In genomic region chr12:40017955-40018505, GRCm38 (mm10) we compare ENCODE assay signal across 15 mouse cellular contexts. TPM values are rescaled to one million over a fixed set of nuclear protein-coding genes. Genes with fewer than 3 reads are reported as not detected.
DNase-seq lines count a peak whose midpoint lies in the region; ATAC-seq and TF ChIP-seq lines count a peak whose summit lies in the region.
"Had no signal": no experiment of that assay in that cellular context is flagged by ENCODE, and none has a peak within 500 bp of the region (broad histone marks: within the 10 kb centered on the region; RNA-seq: fewer than 3 reads in every experiment).

No protein-coding gene starts in this region.

- no peaks in the 10 kb centered on the region for H3K27me3 ChIP-seq in intestine, postnatal 0 days (replicated peaks; ENCODE audit: control insufficient read depth, insufficient read depth, low read length)
- H3K27me3 ChIP-seq in intestine, embryonic 16.5 days (replicated peaks; ENCODE audit: control insufficient read depth, insufficient read depth, low read length): no peaks in the 10 kb centered on the region
- no peaks in the 10 kb centered on the region for H3K27me3 ChIP-seq in midbrain, embryonic 13.5 days
- H3K27me3 ChIP-seq in midbrain, embryonic 16.5 days (ENCODE audit: control insufficient read depth, insufficient read depth, low read depth, low read length): no peaks in the 10 kb centered on the region
- H3K27me3 ChIP-seq in neural tube, embryonic 14.5 days (ENCODE audit: control insufficient read depth, insufficient read depth, low read length): no peaks in the 10 kb centered on the region
- no peaks in the 10 kb centered on the region for H3K27me3 ChIP-seq in forebrain, embryonic 13.5 days
- H3K27me3 ChIP-seq: limb, embryonic 15.5 days had no signal

- 0 out of 2 replicates have a peak overlapping the region, but pooled peaks have one; percentile 0 for H3K4me2 ChIP-seq in intestine, postnatal 0 days (replicated peaks; ENCODE audit: low read depth)
- H3K4me2 ChIP-seq in intestine, embryonic 16.5 days (ENCODE audit: low read depth, low read length): no peak overlapping the region
- no peak overlapping the region for H3K4me2 ChIP-seq in midbrain, embryonic 13.5 days (replicated peaks)
- H3K4me2 ChIP-seq in midbrain, embryonic 16.5 days (ENCODE audit: low read length): no peak overlapping the region
- no peak overlapping the region for H3K4me2 ChIP-seq in neural tube, embryonic 14.5 days (ENCODE audit: low read depth, low read length)
- H3K4me2 ChIP-seq in forebrain, embryonic 13.5 days: no peak overlapping the region

- no peaks in the 10 kb centered on the region for H3K36me3 ChIP-seq in intestine, postnatal 0 days (ENCODE audit: control insufficient read depth, insufficient read depth)
- no peaks in the 10 kb centered on the region for H3K36me3 ChIP-seq in intestine, embryonic 16.5 days (ENCODE audit: control insufficient read depth, insufficient read depth, low read length)
- no peaks in the 10 kb centered on the region for H3K36me3 ChIP-seq in midbrain, embryonic 13.5 days
- no peaks in the 10 kb centered on the region for H3K36me3 ChIP-seq in midbrain, embryonic 16.5 days (ENCODE audit: control insufficient read depth, insufficient read depth, low read length)
- H3K36me3 ChIP-seq in neural tube, embryonic 14.5 days (ENCODE audit: control insufficient read depth, insufficient read depth, low read length): no peaks in the 10 kb centered on the region
- no peaks in the 10 kb centered on the region for H3K36me3 ChIP-seq in forebrain, embryonic 13.5 days (ENCODE audit: poor library complexity, severe bottlenecking)
- H3K36me3 ChIP-seq: embryonic facial prominence, embryonic 10.5 days; forebrain, embryonic 10.5 days; limb, embryonic 15.5 days had no signal

- no peak overlapping the region for H3K9ac ChIP-seq in intestine, postnatal 0 days (ENCODE audit: low read depth, low read length)
- no peak overlapping the region for H3K9ac ChIP-seq in intestine, embryonic 16.5 days (ENCODE audit: low read depth, low read length)
- H3K9ac ChIP-seq in midbrain, embryonic 13.5 days (replicated peaks): no peak overlapping the region
- no peak overlapping the region for H3K9ac ChIP-seq in midbrain, embryonic 16.5 days (ENCODE audit: low read depth, low read length)
- no peak overlapping the region for H3K9ac ChIP-seq in neural tube, embryonic 14.5 days (replicated peaks; ENCODE audit: low read depth, low read length)
- H3K9ac ChIP-seq in forebrain, embryonic 13.5 days: no peak overlapping the region
- H3K9ac ChIP-seq: limb, embryonic 15.5 days had no signal

- no peak overlapping the region for H3K4me3 ChIP-seq in intestine, postnatal 0 days (ENCODE audit: low read depth, low read length)
- H3K4me3 ChIP-seq in intestine, embryonic 16.5 days (ENCODE audit: low read length): no peak overlapping the region
- H3K4me3 ChIP-seq in midbrain, embryonic 13.5 days (replicated peaks): no peak overlapping the region
- no peak overlapping the region for H3K4me3 ChIP-seq in midbrain, embryonic 16.5 days (ENCODE audit: low read depth, low read length)
- no peak overlapping the region for H3K4me3 ChIP-seq in neural tube, embryonic 14.5 days (ENCODE audit: low read depth, low read length)
- no peak overlapping the region for H3K4me3 ChIP-seq in forebrain, embryonic 13.5 days
- H3K4me3 ChIP-seq: embryonic facial prominence, embryonic 10.5 days; forebrain, embryonic 10.5 days had no signal

- no peak for DNase-seq in ovary, adult 18-20 months (ENCODE audit: low spot score)
- DNase-seq: cerebellum, adult 9-11 months; gastrocnemius, postnatal 10 days; kidney, postnatal 4 days; retina, postnatal 1 day had no signal

- H3K9me3 ChIP-seq in intestine, postnatal 0 days (ENCODE audit: control insufficient read depth): no peaks in the 10 kb centered on the region
- H3K9me3 ChIP-seq in intestine, embryonic 16.5 days (ENCODE audit: control insufficient read depth, low read length): no peaks in the 10 kb centered on the region
- H3K9me3 ChIP-seq in midbrain, embryonic 13.5 days: no peaks in the 10 kb centered on the region
- H3K9me3 ChIP-seq in midbrain, embryonic 16.5 days (replicated peaks; ENCODE audit: control insufficient read depth, low read length, poor library complexity, severe bottlenecking): no peaks in the 10 kb centered on the region
- no peaks in the 10 kb centered on the region for H3K9me3 ChIP-seq in neural tube, embryonic 14.5 days (ENCODE audit: control insufficient read depth, low read length)
- no peaks in the 10 kb centered on the region for H3K9me3 ChIP-seq in forebrain, embryonic 13.5 days (replicated peaks)
- H3K9me3 ChIP-seq: embryonic facial prominence, embryonic 10.5 days; forebrain, embryonic 10.5 days; limb, embryonic 15.5 days had no signal

- ATAC-seq in intestine, postnatal 0 days: no peak
- no peak for ATAC-seq in intestine, embryonic 16.5 days
- ATAC-seq in midbrain, embryonic 13.5 days: 0 out of 2 replicates have a peak, but pooled peaks have one; percentile 50
- no peak for ATAC-seq in midbrain, embryonic 16.5 days
- ATAC-seq in granulocyte monocyte progenitor cell, adult 5-6 weeks (replicated peaks; ENCODE audit: poor library complexity, severe bottlenecking): peak; percentile 59
- ATAC-seq in neural tube, embryonic 14.5 days (ENCODE audit: low read depth): peak; percentile 39; the same call in 1 of the 2 replicates
- no peak for ATAC-seq in forebrain, embryonic 13.5 days

- WGBS in intestine, postnatal 0 days: 47% methylated on average over 6 of the region's 6 CpGs
- 64% methylated on average over 6 of the region's 6 CpGs for WGBS in intestine, embryonic 16.5 days
- WGBS in midbrain, embryonic 13.5 days: 77% methylated on average over 6 of the region's 6 CpGs
- 78% methylated on average over 6 of the region's 6 CpGs for WGBS in midbrain, embryonic 16.5 days
- WGBS in neural tube, embryonic 14.5 days: 62% methylated on average over 6 of the region's 6 CpGs
- WGBS in forebrain, embryonic 13.5 days: 85% methylated on average over 6 of the region's 6 CpGs

- no peaks in the 10 kb centered on the region; the same call in 1 of the 2 replicates for H3K4me1 ChIP-seq in intestine, postnatal 0 days (replicated peaks; ENCODE audit: control insufficient read depth, insufficient read depth, low read length)
- H3K4me1 ChIP-seq in intestine, embryonic 16.5 days (ENCODE audit: control insufficient read depth, insufficient read depth, low read length): peaks cover 14% of the 10 kb centered on the region
- peaks cover 10% of the 10 kb centered on the region for H3K4me1 ChIP-seq in midbrain, embryonic 13.5 days (replicated peaks)
- no peaks in the 10 kb centered on the region; the same call in 1 of the 2 replicates for H3K4me1 ChIP-seq in midbrain, embryonic 16.5 days (ENCODE audit: control insufficient read depth, insufficient read depth, low read length)
- H3K4me1 ChIP-seq in neural tube, embryonic 14.5 days (ENCODE audit: control insufficient read depth, insufficient read depth, low read length): peaks cover 6% of the 10 kb centered on the region; the same call in 1 of the 2 replicates
- peaks cover 12% of the 10 kb centered on the region; the same call in 1 of the 2 replicates for H3K4me1 ChIP-seq in forebrain, embryonic 13.5 days
- H3K4me1 ChIP-seq: embryonic facial prominence, embryonic 10.5 days had no signal

- no peak for TF ChIP-seq CTCF in intestine, postnatal 0 days (IDR thresholded peaks at IDR 0.05; ENCODE audit: low read depth)

- H3K27ac ChIP-seq in intestine, postnatal 0 days (ENCODE audit: low read depth, low read length): no peak overlapping the region
- no peak overlapping the region for H3K27ac ChIP-seq in intestine, embryonic 16.5 days (ENCODE audit: low read length)
- H3K27ac ChIP-seq in midbrain, embryonic 13.5 days: no peak overlapping the region
- H3K27ac ChIP-seq in midbrain, embryonic 16.5 days (ENCODE audit: low read length): no peak overlapping the region
- no peak overlapping the region for H3K27ac ChIP-seq in neural tube, embryonic 14.5 days (ENCODE audit: low read depth, low read length)
- H3K27ac ChIP-seq in forebrain, embryonic 13.5 days: no peak overlapping the region
- H3K27ac ChIP-seq: embryonic facial prominence, embryonic 10.5 days; forebrain, embryonic 10.5 days had no signal

RNA-seq across cellular contexts. Expression of gene Arl4a, which starts 19.8 kb away (rescaled TPM):
- 113 and 115 TPM in 2 replicates for polyA plus RNA-seq in intestine, postnatal 0 days (2015; fragmentation: Nextera tagmentation; extraction: Ambion mirVana)
- polyA plus RNA-seq in intestine, embryonic 16.5 days (2015; fragmentation: Nextera tagmentation; extraction: Ambion mirVana): 75.1 and 75.4 TPM in 2 replicates
- 107 and 133 TPM in 2 replicates for polyA plus RNA-seq in midbrain, embryonic 13.5 days (2015; fragmentation: Nextera tagmentation; extraction: Ambion mirVana)
- polyA plus RNA-seq in midbrain, embryonic 16.5 days (2015; fragmentation: Nextera tagmentation; extraction: Ambion mirVana): 120 and 134 TPM in 2 replicates
- total RNA-seq in granulocyte monocyte progenitor cell, adult 5-6 weeks (2014; fragmentation: Nextera tagmentation): 7.4 and 19.5 TPM in 2 replicates
- 11.6 and 13.5 TPM in 2 replicates for total RNA-seq in granulocyte monocyte progenitor cell, adult 5-6 weeks (2017)
- polyA plus RNA-seq in neural tube, embryonic 14.5 days (2014; fragmentation: Nextera tagmentation; extraction: Ambion mirVana): 138 and 165 TPM in 2 replicates
- polyA plus RNA-seq in forebrain, embryonic 13.5 days (2015; fragmentation: Nextera tagmentation; extraction: Ambion mirVana): 65.0 and 69.9 TPM in 2 replicates

Comparison
In these comparisons a context has a peak if more than half of its experiments do, and no peak if none do; other contexts are left out.
1. ATAC-seq: peak in midbrain, embryonic 13.5 days (single experiment), granulocyte monocyte progenitor cell, adult 5-6 weeks (single experiment) and neural tube, embryonic 14.5 days (single experiment); none in intestine, postnatal 0 days (single experiment), intestine, embryonic 16.5 days (single experiment), midbrain, embryonic 16.5 days (single experiment) and forebrain, embryonic 13.5 days (single experiment).